Mouse (Mus musculus): ENCODE data around the gene Aars2.

DNA sequence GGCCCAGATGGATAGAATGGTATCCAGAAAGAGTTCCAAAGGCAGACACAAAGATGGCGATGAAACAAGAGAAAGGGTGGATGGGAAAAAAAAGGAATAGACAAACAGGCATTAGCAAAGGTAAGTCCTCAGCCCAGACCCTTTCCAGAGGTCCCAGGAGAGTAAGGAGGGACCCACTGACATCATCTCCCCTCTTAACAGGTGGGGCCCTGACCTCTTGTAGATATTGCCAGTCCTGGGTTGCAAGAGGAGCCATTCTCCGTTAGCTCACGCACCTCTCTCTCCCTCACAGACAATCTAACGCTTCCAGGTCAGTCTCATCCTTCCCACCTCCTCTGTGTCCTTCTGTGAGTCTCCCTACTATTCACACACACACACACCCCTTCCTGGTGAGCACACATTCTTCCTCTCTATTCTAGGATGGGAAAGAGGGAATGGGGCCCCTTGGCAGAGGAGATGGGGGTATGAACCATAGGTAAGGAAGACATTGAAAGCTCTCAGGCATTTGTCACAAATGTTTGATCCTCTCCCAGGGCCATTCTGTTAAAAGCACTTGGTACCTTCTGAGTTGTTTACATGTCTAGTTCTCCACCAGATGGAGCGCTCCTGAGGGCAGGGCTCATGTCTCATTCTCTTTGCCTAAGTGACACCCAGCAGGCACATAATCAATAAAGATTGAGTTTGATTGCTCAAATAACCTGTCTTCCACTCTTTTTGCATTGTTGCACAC, 41.0 kb downstream of the Aars2 start:
- TF ChIP-seq CTCF (IDR thresholded peaks at IDR 0.05; ENCODE audit: insufficient read depth, low read depth, low read length) (no peak), POLR2A (IDR thresholded peaks at IDR 0.05; ENCODE audit: insufficient read depth, low read depth, low read length) (no peak)
